Mouse (Mus musculus): Measurements from ENCODE around the gene Olfr1335. TPM values are rescaled to one million over a fixed set of nuclear protein-coding genes. Genes with fewer than 3 reads are reported as not detected.
"Not testable (repeated sequence)": the region's sequence is repeated elsewhere in the genome, so short reads cannot be mapped to it uniquely, and the experiment has no call there.

Olfr1335 gene
- total and polyA plus RNA-seq, 3 experiments, result not detected

- no peak overlapping the region for H3K4me2 ChIP-seq (ENCODE audit: insufficient read depth, low read depth, poor library complexity, severe bottlenecking)
- H3K27me3 ChIP-seq (replicated peaks), result peaks cover 35% of the 10 kb centered on the region
- in situ Hi-C loops (cut with MboI; ENCODE audit: low pct_ligation_motif_present, low pct_unique_long_range_greater_than_20kb, low sequenced_read_pairs), result no loop called here
Observed at GRCm38 (mm10) chr4:118818921-118819320, 9.2 kb upstream of the Olfr1335 start.

DNA sequence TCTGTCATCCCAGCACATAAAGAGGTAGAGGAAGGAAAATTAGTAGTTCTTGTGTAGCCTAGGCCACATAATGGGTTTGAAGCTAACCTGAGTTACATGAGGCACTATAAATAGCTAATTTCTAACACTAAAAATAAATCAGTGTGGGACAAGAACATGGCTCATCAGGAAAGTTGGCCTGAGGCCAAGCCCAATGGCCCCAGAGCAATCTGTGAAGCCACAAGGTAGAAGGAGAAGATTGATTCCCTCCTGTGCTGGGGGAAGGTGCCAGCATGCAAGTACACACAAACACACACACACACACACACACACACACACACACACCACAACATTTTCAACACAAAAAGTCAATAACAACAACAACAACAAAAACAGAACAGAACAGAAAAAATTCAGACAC, 16.9 kb downstream of the Olfr1335 start:
- H3K27ac ChIP-seq (ENCODE audit: insufficient read depth, low read depth); H3K9ac ChIP-seq (ENCODE audit: insufficient read depth, low read depth); DNase-seq (ENCODE audit: extremely low read depth); H3K4me2 ChIP-seq (ENCODE audit: insufficient read depth, low read depth, poor library complexity, severe bottlenecking); dilution Hi-C loops (cut with MboI; ENCODE audit: extremely low pct_ligation_motif_present, extremely low pct_unique_long_range_greater_than_20kb, low sequenced_read_pairs); H3K9me3 ChIP-seq (replicated peaks; ENCODE audit: low read length); in situ Hi-C loops (cut with MboI; ENCODE audit: low pct_ligation_motif_present, low pct_unique_long_range_greater_than_20kb, low sequenced_read_pairs); H3K36me3 ChIP-seq (replicated peaks in 1 of 2; ENCODE audit: control insufficient read depth in 1 of 2, insufficient read depth in 1 of 2, low read length in 1 of 2); H3K79me2 ChIP-seq (replicated peaks; ENCODE audit: control insufficient read depth, extremely low read depth, insufficient read depth, poor library complexity, severe bottlenecking); H3K4me1 ChIP-seq (ENCODE audit: control insufficient read depth in 1 of 2, insufficient read depth in 2 of 2); H3K4me3 ChIP-seq (replicated peaks in 1 of 3; ENCODE audit: low read depth in 2 of 3, low read length in 2 of 3, poor library complexity in 1 of 3): not testable (repeated sequence)
- peaks cover 56% of the 10 kb centered on the region for H3K27me3 ChIP-seq (replicated peaks)

More at GRCm38 (mm10) chr4:118818921-118819320, 9.2 kb upstream of the Olfr1335 start:
- no peaks in the 10 kb centered on the region for H3K4me1 ChIP-seq (ENCODE audit: control insufficient read depth in 1 of 2, insufficient read depth in 2 of 2)
- no peak for DNase-seq (ENCODE audit: extremely low read depth)
- no peaks in the 10 kb centered on the region for H3K36me3 ChIP-seq (replicated peaks in 1 of 2; ENCODE audit: control insufficient read depth in 1 of 2, insufficient read depth in 1 of 2, low read length in 1 of 2)
- no peak overlapping the region for H3K4me3 ChIP-seq (replicated peaks in 1 of 3; ENCODE audit: low read depth in 2 of 3, low read length in 2 of 3, poor library complexity in 1 of 3)
- no peak overlapping the region for H3K9ac ChIP-seq (ENCODE audit: insufficient read depth, low read depth)
- TF ChIP-seq ZC3H11A (IDR thresholded peaks at IDR 0.05; ENCODE audit: low read depth, low read length), result no peak
- TF ChIP-seq JUND (conservative IDR thresholded peaks at IDR 0.05; ENCODE audit: low read depth, low read length), result no peak
- TF ChIP-seq ZKSCAN1 (IDR thresholded peaks at IDR 0.05; ENCODE audit: borderline replicate concordance, low read depth, low read length), result no peak
- no peak for TF ChIP-seq USF2 (conservative IDR thresholded peaks at IDR 0.05; ENCODE audit: low read depth, low read length)
- no peak for TF ChIP-seq POLR2A (IDR thresholded peaks at IDR 0.05; ENCODE audit: low read depth, low read length)
- no peak for TF ChIP-seq CHD2 (IDR thresholded peaks at IDR 0.05; ENCODE audit: low read length)
- TF ChIP-seq MAZ (IDR thresholded peaks at IDR 0.05; ENCODE audit: low read depth, low read length), result no peak
- TF ChIP-seq CHD1 (IDR thresholded peaks at IDR 0.05; ENCODE audit: low read depth, low read length), result no peak
- no peak for TF ChIP-seq NELFE (IDR thresholded peaks at IDR 0.05; ENCODE audit: low read depth, low read length)
- no peak for TF ChIP-seq GABPA (IDR thresholded peaks at IDR 0.05; ENCODE audit: insufficient replicate concordance, low read depth, low read length)
- no peak for TF ChIP-seq TCF12 (IDR thresholded peaks at IDR 0.05; ENCODE audit: low read depth, low read length)
- no peak for TF ChIP-seq KAT2A (IDR thresholded peaks at IDR 0.05; ENCODE audit: insufficient replicate concordance, low read length)
- H3K27ac ChIP-seq (ENCODE audit: insufficient read depth, low read depth), result no peak overlapping the region
- H3K79me2 ChIP-seq (replicated peaks; ENCODE audit: control insufficient read depth, extremely low read depth, insufficient read depth, poor library complexity, severe bottlenecking), result no peaks in the 10 kb centered on the region
- no peaks in the 10 kb centered on the region for H3K9me3 ChIP-seq (replicated peaks; ENCODE audit: low read length)
- dilution Hi-C loops (cut with MboI; ENCODE audit: extremely low pct_ligation_motif_present, extremely low pct_unique_long_range_greater_than_20kb, low sequenced_read_pairs), result no loop called here

DNA sequence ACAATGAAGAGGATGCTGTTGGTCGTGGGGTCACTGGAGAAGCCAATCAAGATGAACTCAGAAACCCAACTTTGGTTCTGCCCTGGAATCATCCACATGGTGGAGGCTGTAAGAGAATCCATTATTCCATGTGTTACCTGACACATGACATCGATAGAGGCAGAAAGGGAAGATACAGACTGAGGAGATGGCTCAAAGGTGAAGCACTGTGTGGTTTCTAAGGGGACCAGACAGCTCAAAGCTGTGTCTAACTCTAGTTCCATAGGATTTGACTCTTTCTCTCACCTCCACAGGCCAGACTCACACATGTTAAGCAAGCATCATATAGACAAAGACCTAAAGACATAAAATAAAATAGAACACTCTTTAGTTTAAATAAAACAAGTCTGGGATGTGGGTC, 27.3 kb downstream of the Olfr1335 start, which contains the start of gene Olfr1337:
Gene Olfr1337, minus strand, starts transcription at position 101 of the 400 bp plus-strand sequence.
- dilution Hi-C loops (cut with MboI; ENCODE audit: extremely low pct_ligation_motif_present, extremely low pct_unique_long_range_greater_than_20kb, low sequenced_read_pairs) (no loop called here), in situ Hi-C loops (cut with MboI; ENCODE audit: low pct_ligation_motif_present, low pct_unique_long_range_greater_than_20kb, low sequenced_read_pairs) (no loop called here)
- Histone ChIP-seq H3K9me3 (replicated peaks; ENCODE audit: low read length) (no peaks in the 10 kb centered on the region), H3K27me3 (replicated peaks) (peaks cover 62% of the 10 kb centered on the region), H3K27ac (ENCODE audit: insufficient read depth, low read depth) (no peak within 1 kb of the TSS), H3K4me2 (ENCODE audit: insufficient read depth, low read depth, poor library complexity, severe bottlenecking) (no peak within 1 kb of the TSS), H3K9ac (ENCODE audit: insufficient read depth, low read depth) (no peak within 1 kb of the TSS), H3K4me1 (ENCODE audit: control insufficient read depth in 1 of 2, insufficient read depth in 2 of 2) (no peaks in the 10 kb centered on the region), H3K36me3 (replicated peaks in 1 of 2; ENCODE audit: control insufficient read depth in 1 of 2, insufficient read depth in 1 of 2, low read length in 1 of 2) (no peaks in the 10 kb centered on the region), H3K4me3 (replicated peaks in 1 of 3; ENCODE audit: low read depth in 2 of 3, low read length in 2 of 3, poor library complexity in 1 of 3) (no peak within 1 kb of the TSS), H3K79me2 (replicated peaks; ENCODE audit: control insufficient read depth, extremely low read depth, insufficient read depth, poor library complexity, severe bottlenecking) (no peaks in the 10 kb centered on the region)
- TF ChIP-seq KAT2A (IDR thresholded peaks at IDR 0.05; ENCODE audit: insufficient replicate concordance, low read length), result no peak
- no peak for TF ChIP-seq CTCF (conservative IDR thresholded peaks at IDR 0.05 in 1 of 2, IDR thresholded peaks at IDR 0.05 in 1 of 2; ENCODE audit: low read depth in 2 of 2, low read length in 2 of 2)
- no peak for TF ChIP-seq MEF2A (IDR thresholded peaks at IDR 0.05; ENCODE audit: borderline replicate concordance, low read depth, low read length)
- no peak for TF ChIP-seq ZC3H11A (IDR thresholded peaks at IDR 0.05; ENCODE audit: low read depth, low read length)
- TF ChIP-seq POLR2AphosphoS2 (IDR thresholded peaks at IDR 0.05; ENCODE audit: low read depth, low read length), result no peak
- no peak for TF ChIP-seq JUND (conservative IDR thresholded peaks at IDR 0.05; ENCODE audit: low read depth, low read length)
- TF ChIP-seq SMC3 (IDR thresholded peaks at IDR 0.05; ENCODE audit: low read depth, low read length), result no peak
- TF ChIP-seq MAFK (IDR thresholded peaks at IDR 0.05; ENCODE audit: insufficient replicate concordance, low read length), result no peak
- no peak for TF ChIP-seq ZMIZ1 (IDR thresholded peaks at IDR 0.05; ENCODE audit: low read depth, low read length)
- no peak for TF ChIP-seq TCF12 (IDR thresholded peaks at IDR 0.05; ENCODE audit: low read depth, low read length)
- TF ChIP-seq SIN3A (IDR thresholded peaks at IDR 0.05; ENCODE audit: low read length), result no peak
- no peak for DNase-seq (ENCODE audit: extremely low read depth)

Measured in CH12.LX (cell line).